Mouse (Mus musculus) liver, embryonic 14.5 days (tissue): ENCODE results near the gene Syt1.

Experiments
- CTCF ChIP-seq: IDR thresholded peaks from 2 replicates; pipeline ENCODE4 v1.5.1; 2016; ENCODE audit warnings: antibody characterized with exemption, low read depth, control low read depth
- EP300 ChIP-seq: IDR thresholded peaks from 2 replicates; pipeline ENCODE4 v1.6.1; 2016; ENCODE audit warnings: antibody characterized with exemption, low read depth

DNA sequence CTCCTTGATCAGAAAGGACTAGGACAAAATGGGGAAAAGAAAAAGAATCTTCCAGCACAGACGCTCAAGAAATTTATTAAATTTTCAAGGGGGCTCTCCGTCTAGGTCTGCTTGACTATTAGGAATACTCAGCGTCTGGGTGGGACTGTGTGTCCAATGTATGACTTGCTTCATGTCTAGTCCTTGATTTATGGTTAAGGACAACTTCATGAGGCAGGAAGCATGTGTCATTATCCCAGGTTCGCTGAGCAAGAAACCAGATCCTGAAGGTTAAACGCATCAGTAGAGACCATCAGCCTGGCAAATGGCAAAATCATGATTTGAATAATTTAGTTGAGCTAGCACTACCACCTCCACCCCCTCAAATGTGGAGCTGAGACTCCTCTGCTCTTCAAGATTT is 135.1 kb downstream of the Syt1 start:
- TF ChIP-seq CTCF: no peak
- TF ChIP-seq EP300: no peak
